Mouse (Mus musculus): ENCODE results near the gene Cnga3. TPM values are rescaled to one million over a fixed set of nuclear protein-coding genes. Genes with fewer than 3 reads are reported as not detected.

The Cnga3 gene
- polyA plus RNA-seq, 1 experiment from 2014 or later = 0.08 TPM

Other genes with a start within 250 kb of the Cnga3 start
- not detected in 2 replicates for gene Vwa3b, start 187.8 kb upstream of the Cnga3 start, polyA plus RNA-seq (2016; fragmentation: Nextera tagmentation; extraction: Ambion mirVana)
- 10.5 and 13.3 TPM in 2 replicates for gene Inpp4a, start 85.4 kb downstream of the Cnga3 start, polyA plus RNA-seq (2016; fragmentation: Nextera tagmentation; extraction: Ambion mirVana)
- gene Coa5, start 215.7 kb downstream of the Cnga3 start, polyA plus RNA-seq (2016; fragmentation: Nextera tagmentation; extraction: Ambion mirVana) = 71.4 and 96.5 TPM in 2 replicates
- gene Unc50, start 215.7 kb downstream of the Cnga3 start, polyA plus RNA-seq (2016; fragmentation: Nextera tagmentation; extraction: Ambion mirVana) = 86.2 and 97.7 TPM in 2 replicates

Measured in heart, embryonic 10.5 days (tissue).